Mouse (Mus musculus): ENCODE results near the gene Psmd7. TPM values are rescaled to one million over a fixed set of nuclear protein-coding genes. Genes with fewer than 3 reads are reported as not detected.

Gene Psmd7
- polyA plus RNA-seq, 2 experiments from 2014 or later: 113 to 143 TPM

Other genes with a start within 250 kb of the Psmd7 start
- gene Nqo1, start 185.3 kb downstream of the Psmd7 start, polyA plus RNA-seq (2017; shearing (Covaris generic)): 1 to 10 TPM; 2.1 to 4.2 TPM
- gene Nob1, start 163.4 kb downstream of the Psmd7 start, polyA plus RNA-seq (2017; shearing (Covaris generic)): 10 to 100 TPM; 56.2 to 62.4 TPM
- gene Wwp2, start 152.1 kb downstream of the Psmd7 start, polyA plus RNA-seq (2017; shearing (Covaris generic)): 100 to 1,000 TPM in 1 of 2 experiments, 10 to 100 TPM in 1; 82.0 to 116 TPM